Comparison of ENCODE assay signal across 12 mouse cellular contexts in the genomic region with DNA sequence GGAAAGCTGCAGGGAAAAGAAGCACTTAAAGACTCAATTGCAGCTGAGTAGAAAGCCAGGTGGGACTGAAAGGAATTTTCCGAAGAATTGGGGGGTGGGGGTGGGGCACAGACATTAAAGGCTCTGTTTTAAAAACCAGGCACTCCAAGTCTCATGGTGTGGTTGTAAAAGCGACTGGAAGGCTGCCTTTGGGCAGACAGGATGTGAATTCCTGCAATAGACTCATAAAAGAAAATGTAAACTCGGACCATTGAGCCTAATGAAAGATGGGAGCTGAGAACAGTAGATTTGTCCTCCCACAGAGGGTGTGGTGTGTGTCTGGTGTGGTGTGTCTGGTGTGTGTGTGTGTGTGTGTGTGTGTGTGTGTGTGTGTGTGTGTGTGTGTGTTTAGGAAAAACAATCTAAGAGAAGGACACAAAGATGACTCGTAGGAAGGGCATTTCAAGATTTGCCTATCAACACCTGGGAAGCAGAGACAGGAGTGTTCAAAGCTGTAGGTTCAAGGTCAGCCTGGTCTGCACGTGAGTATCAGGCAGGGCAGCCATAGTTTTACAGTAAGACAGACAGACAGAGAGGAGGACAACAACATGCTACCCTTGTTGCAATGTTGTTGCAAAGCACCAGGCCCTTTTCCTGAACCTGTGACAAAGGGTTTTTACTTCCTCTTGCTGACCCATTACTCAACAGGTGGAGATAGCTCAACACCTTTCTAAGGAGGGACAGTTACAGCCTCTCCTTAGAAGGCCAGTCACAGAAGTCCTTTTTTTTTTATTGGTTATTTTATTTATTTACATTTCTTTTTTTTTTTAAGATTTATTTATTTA. TPM values are rescaled to one million over a fixed set of nuclear protein-coding genes. Genes with fewer than 3 reads are reported as not detected.
DNase-seq lines count a peak whose midpoint lies in the region; ATAC-seq and TF ChIP-seq lines count a peak whose summit lies in the region.
"Had no signal": no experiment of that assay in that cellular context is flagged by ENCODE, and none has a peak within 500 bp of the region (broad histone marks: within the 10 kb centered on the region; RNA-seq: fewer than 3 reads in every experiment).

No protein-coding gene starts in this region.

- H3K36me3 ChIP-seq in lung, embryonic 14.5 days (ENCODE audit: insufficient read depth) = no peaks in the 10 kb centered on the region
- no peaks in the 10 kb centered on the region for H3K36me3 ChIP-seq in lung, postnatal 0 days (ENCODE audit: insufficient read depth, low read length)
- no peaks in the 10 kb centered on the region for H3K36me3 ChIP-seq in forebrain, embryonic 16.5 days (ENCODE audit: control insufficient read depth, insufficient read depth)
- no peaks in the 10 kb centered on the region for H3K36me3 ChIP-seq in limb, embryonic 13.5 days
- no peaks in the 10 kb centered on the region for H3K36me3 ChIP-seq in neural tube, embryonic 14.5 days (ENCODE audit: control insufficient read depth, insufficient read depth, low read length)

- no peak overlapping the region for H3K9ac ChIP-seq in lung, embryonic 14.5 days
- no peak overlapping the region for H3K9ac ChIP-seq in lung, postnatal 0 days (replicated peaks; ENCODE audit: low read depth)
- H3K9ac ChIP-seq in forebrain, embryonic 16.5 days (replicated peaks; ENCODE audit: low read depth, low read length) = peak overlapping the region; percentile 65
- no peak overlapping the region for H3K9ac ChIP-seq in limb, embryonic 13.5 days
- no peak overlapping the region for H3K9ac ChIP-seq in neural tube, embryonic 14.5 days (replicated peaks; ENCODE audit: low read depth, low read length)

- H3K27me3 ChIP-seq in lung, embryonic 14.5 days (ENCODE audit: insufficient read depth, low read length) = no peaks in the 10 kb centered on the region
- no peaks in the 10 kb centered on the region for H3K27me3 ChIP-seq in lung, postnatal 0 days (replicated peaks; ENCODE audit: insufficient read depth, low read length)
- H3K27me3 ChIP-seq in forebrain, embryonic 16.5 days (replicated peaks; ENCODE audit: control insufficient read depth, insufficient read depth, low read length) = no peaks in the 10 kb centered on the region
- no peaks in the 10 kb centered on the region for H3K27me3 ChIP-seq in limb, embryonic 13.5 days
- no peaks in the 10 kb centered on the region for H3K27me3 ChIP-seq in neural tube, embryonic 14.5 days (ENCODE audit: control insufficient read depth, insufficient read depth, low read length)
- H3K27me3 ChIP-seq: CH12.LX had no signal

- H3K9me3 ChIP-seq in lung, embryonic 14.5 days (ENCODE audit: low read depth, low read length) = no peaks in the 10 kb centered on the region
- no peaks in the 10 kb centered on the region for H3K9me3 ChIP-seq in lung, postnatal 0 days (ENCODE audit: low read length)
- H3K9me3 ChIP-seq in forebrain, embryonic 16.5 days (ENCODE audit: control insufficient read depth, low read length) = no peaks in the 10 kb centered on the region
- H3K9me3 ChIP-seq in limb, embryonic 13.5 days = no peaks in the 10 kb centered on the region
- no peaks in the 10 kb centered on the region for H3K9me3 ChIP-seq in neural tube, embryonic 14.5 days (ENCODE audit: control insufficient read depth, low read length)

- H3K4me2 ChIP-seq in lung, embryonic 14.5 days = no peak overlapping the region
- H3K4me2 ChIP-seq in lung, postnatal 0 days (replicated peaks; ENCODE audit: low read depth, low read length) = no peak overlapping the region
- peak overlapping the region; percentile 62 for H3K4me2 ChIP-seq in forebrain, embryonic 16.5 days (ENCODE audit: low read length)
- peak overlapping the region; percentile 90 for H3K4me2 ChIP-seq in limb, embryonic 13.5 days (replicated peaks)
- peak overlapping the region; percentile 82 for H3K4me2 ChIP-seq in neural tube, embryonic 14.5 days (ENCODE audit: low read depth, low read length)

- peak; percentile 34 for DNase-seq in lung, embryonic 14.5 days
- no peak for DNase-seq in lung, postnatal 0 days (ENCODE audit: low spot score)
- DNase-seq in thymus, postnatal 14 days = no peak
- no peak for DNase-seq in natural killer cell, adult 2 months (ENCODE audit: low spot score in 2 of 2)
- DNase-seq: adrenal gland, adult 2 months; cerebellum, adult 11-12 months had no signal

- ATAC-seq in lung, embryonic 14.5 days (ENCODE audit: insufficient read depth) = no peak
- ATAC-seq in lung, postnatal 0 days = no peak
- no peak for ATAC-seq in forebrain, embryonic 16.5 days
- ATAC-seq in limb, embryonic 13.5 days (ENCODE audit: low FRiP score, low read depth) = peak; percentile 65; the same call in 1 of the 2 replicates
- no peak for ATAC-seq in neural tube, embryonic 14.5 days (ENCODE audit: low read depth)
- ATAC-seq in CD4-positive, CD25-positive, alpha-beta regulatory T cell, adult 4 months = no peak

- 19% methylated on average over 5 of the region's 5 CpGs for WGBS in lung, embryonic 14.5 days
- WGBS in lung, postnatal 0 days = 23% methylated on average over 5 of the region's 5 CpGs
- 8% methylated on average over 5 of the region's 5 CpGs for WGBS in forebrain, embryonic 16.5 days
- 5% methylated on average over 5 of the region's 5 CpGs for WGBS in limb, embryonic 13.5 days
- 4% methylated on average over 5 of the region's 5 CpGs for WGBS in neural tube, embryonic 14.5 days

- no peak overlapping the region for H3K27ac ChIP-seq in lung, embryonic 14.5 days (ENCODE audit: low read depth)
- no peak overlapping the region for H3K27ac ChIP-seq in lung, postnatal 0 days (ENCODE audit: low read length)
- H3K27ac ChIP-seq in forebrain, embryonic 16.5 days (ENCODE audit: low read length) = peak overlapping the region; percentile 46; the same call in 1 of the 2 replicates
- peak overlapping the region; percentile 88 for H3K27ac ChIP-seq in limb, embryonic 13.5 days
- H3K27ac ChIP-seq in neural tube, embryonic 14.5 days (ENCODE audit: low read depth, low read length) = peak overlapping the region; percentile 28; the same call in 1 of the 2 replicates

- no peak overlapping the region for H3K4me3 ChIP-seq in lung, embryonic 14.5 days (ENCODE audit: low read depth, low read length)
- H3K4me3 ChIP-seq in lung, postnatal 0 days (ENCODE audit: low read depth, low read length) = no peak overlapping the region
- peak overlapping the region; percentile 54 for H3K4me3 ChIP-seq in forebrain, embryonic 16.5 days (replicated peaks; ENCODE audit: low read length)
- H3K4me3 ChIP-seq in limb, embryonic 13.5 days = peak overlapping the region; percentile 54; the same call in 1 of the 2 replicates
- H3K4me3 ChIP-seq in neural tube, embryonic 14.5 days (ENCODE audit: low read depth, low read length) = peak overlapping the region; percentile 47; the same call in 1 of the 2 replicates
- H3K4me3 ChIP-seq: erythroblast, embryonic 14.5 days had no signal

- no peak for TF ChIP-seq EP300 in lung, postnatal 0 days (IDR thresholded peaks at IDR 0.05)

- no peak for TF ChIP-seq CTCF in lung, embryonic 14.5 days (IDR thresholded peaks at IDR 0.05; ENCODE audit: low read depth)
- no peak for TF ChIP-seq CTCF in lung, postnatal 0 days (IDR thresholded peaks at IDR 0.05)

- H3K4me1 ChIP-seq in lung, embryonic 14.5 days (ENCODE audit: insufficient read depth) = no peaks in the 10 kb centered on the region; the same call in 1 of the 2 replicates
- peaks cover 9% of the 10 kb centered on the region; the same call in 1 of the 2 replicates for H3K4me1 ChIP-seq in lung, postnatal 0 days (ENCODE audit: insufficient read depth, low read depth, low read length)
- peaks cover 13% of the 10 kb centered on the region; the same call in 1 of the 2 replicates for H3K4me1 ChIP-seq in forebrain, embryonic 16.5 days (replicated peaks; ENCODE audit: control insufficient read depth, insufficient read depth, low read length)
- H3K4me1 ChIP-seq in limb, embryonic 13.5 days = peaks cover 49% of the 10 kb centered on the region
- peaks cover 8% of the 10 kb centered on the region; the same call in 1 of the 2 replicates for H3K4me1 ChIP-seq in neural tube, embryonic 14.5 days (ENCODE audit: control insufficient read depth, insufficient read depth, low read length)

RNA-seq across cellular contexts. Expression of gene Slc2a3, which starts 35.1 kb away (rescaled TPM):
- polyA plus RNA-seq in lung, embryonic 14.5 days (2014; fragmentation: Nextera tagmentation; extraction: Ambion mirVana) = 8.4 and 8.9 TPM in 2 replicates
- 3.8 and 5.0 TPM in 2 replicates for polyA plus RNA-seq in lung, postnatal 0 days (2015; fragmentation: Nextera tagmentation; extraction: Ambion mirVana)
- 25.9 and 33.7 TPM in 2 replicates for polyA plus RNA-seq in forebrain, embryonic 16.5 days (2015; fragmentation: Nextera tagmentation; extraction: Ambion mirVana)
- polyA plus RNA-seq in limb, embryonic 13.5 days (2015; fragmentation: Nextera tagmentation; extraction: Ambion mirVana) = 72.7 and 83.0 TPM in 2 replicates
- 44.3 and 45.4 TPM in 2 replicates for polyA plus RNA-seq in neural tube, embryonic 14.5 days (2014; fragmentation: Nextera tagmentation; extraction: Ambion mirVana)
- polyA plus RNA-seq in CD4-positive, CD25-positive, alpha-beta regulatory T cell, adult 4 months (2017; shearing (Covaris generic)) = 100 to 1,000 TPM; 103 to 138 TPM

RNA-seq across cellular contexts. Expression of gene Foxj2, which starts 53.4 kb away (rescaled TPM):
- 6.7 and 7.5 TPM in 2 replicates for polyA plus RNA-seq in lung, embryonic 14.5 days (2014; fragmentation: Nextera tagmentation; extraction: Ambion mirVana)
- 5.5 and 6.1 TPM in 2 replicates for polyA plus RNA-seq in lung, postnatal 0 days (2015; fragmentation: Nextera tagmentation; extraction: Ambion mirVana)
- 8.1 and 8.5 TPM in 2 replicates for polyA plus RNA-seq in forebrain, embryonic 16.5 days (2015; fragmentation: Nextera tagmentation; extraction: Ambion mirVana)
- 6.4 and 7.1 TPM in 2 replicates for polyA plus RNA-seq in limb, embryonic 13.5 days (2015; fragmentation: Nextera tagmentation; extraction: Ambion mirVana)
- 8.8 and 9.8 TPM in 2 replicates for polyA plus RNA-seq in neural tube, embryonic 14.5 days (2014; fragmentation: Nextera tagmentation; extraction: Ambion mirVana)
- 1 to 10 TPM; 8.5 to 9.2 TPM for polyA plus RNA-seq in CD4-positive, CD25-positive, alpha-beta regulatory T cell, adult 4 months (2017; shearing (Covaris generic))

RNA-seq across cellular contexts. Expression of gene Nanog, which starts 59.1 kb away (rescaled TPM):
- 0.15 and 0.43 TPM in 2 replicates for polyA plus RNA-seq in lung, embryonic 14.5 days (2014; fragmentation: Nextera tagmentation; extraction: Ambion mirVana)
- polyA plus RNA-seq in lung, postnatal 0 days (2015; fragmentation: Nextera tagmentation; extraction: Ambion mirVana) = 0.24 and 0.36 TPM in 2 replicates
- 0.13 TPM in 1 of 2 replicates, not detected in the other for polyA plus RNA-seq in forebrain, embryonic 16.5 days (2015; fragmentation: Nextera tagmentation; extraction: Ambion mirVana)
- polyA plus RNA-seq in limb, embryonic 13.5 days (2015; fragmentation: Nextera tagmentation; extraction: Ambion mirVana) = 0.25 and 0.37 TPM in 2 replicates
- 0.29 and 0.30 TPM in 2 replicates for polyA plus RNA-seq in neural tube, embryonic 14.5 days (2014; fragmentation: Nextera tagmentation; extraction: Ambion mirVana)
- under 1 TPM in 1 of 2 experiments, not detected in 1; 0.22 TPM for polyA plus RNA-seq in CD4-positive, CD25-positive, alpha-beta regulatory T cell, adult 4 months (2017; shearing (Covaris generic))
- polyA plus RNA-seq: adrenal gland, adult 2 months; erythroblast, embryonic 14.5 days had no signal

Comparison
In these comparisons a context has a peak if more than half of its experiments do, and no peak if none do; other contexts are left out.
1. H3K27ac ChIP-seq: peak in forebrain, embryonic 16.5 days (single experiment), limb, embryonic 13.5 days (single experiment) and neural tube, embryonic 14.5 days (single experiment); none in lung, embryonic 14.5 days (single experiment) and lung, postnatal 0 days (single experiment).
2. H3K4me2 ChIP-seq: peak in forebrain, embryonic 16.5 days (single experiment), limb, embryonic 13.5 days (single experiment) and neural tube, embryonic 14.5 days (single experiment); none in lung, embryonic 14.5 days (single experiment) and lung, postnatal 0 days (single experiment).
3. H3K4me3 ChIP-seq: peak in forebrain, embryonic 16.5 days (single experiment), limb, embryonic 13.5 days (single experiment) and neural tube, embryonic 14.5 days (single experiment); none in lung, embryonic 14.5 days (single experiment) and lung, postnatal 0 days (single experiment).